Mouse (Mus musculus): Measurements from ENCODE around the gene Tcp10c. TPM values are rescaled to one million over a fixed set of nuclear protein-coding genes. Genes with fewer than 3 reads are reported as not detected.
"Not testable (repeated sequence)": the region's sequence is repeated elsewhere in the genome, so short reads cannot be mapped to it uniquely, and the experiment has no call there.

The Tcp10c gene
- not detected for total RNA-seq (2021)
- long read RNA-seq, experiment 1, result 0 reads
- long read RNA-seq, experiment 2, result 0 reads

DNA sequence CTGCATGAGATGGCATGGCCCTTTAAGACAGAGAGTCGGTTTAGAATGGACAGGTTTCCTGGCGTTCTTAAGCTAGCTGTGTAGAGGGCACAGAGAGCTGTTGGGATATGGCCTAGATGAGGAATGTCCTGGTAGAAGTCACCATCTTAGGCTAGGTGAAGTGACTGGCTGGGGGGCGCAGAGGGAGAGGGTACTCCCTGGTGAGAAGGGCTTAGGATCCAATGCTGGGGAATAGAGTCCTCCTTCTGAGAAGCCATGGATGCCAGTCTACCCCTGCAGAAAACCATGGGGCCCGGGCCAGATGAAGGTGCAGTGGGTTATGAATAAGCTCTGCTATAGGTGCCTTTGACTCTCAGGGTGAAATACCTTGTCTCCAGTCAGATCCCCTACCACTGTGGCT is at the start of gene Tcp10c:
TSS of gene Tcp10c (plus strand) at position 52 of the 400 bp plus-strand sequence.
- DNase-seq; intact Hi-C loops (cut with DNase I): not testable (repeated sequence)

DNA sequence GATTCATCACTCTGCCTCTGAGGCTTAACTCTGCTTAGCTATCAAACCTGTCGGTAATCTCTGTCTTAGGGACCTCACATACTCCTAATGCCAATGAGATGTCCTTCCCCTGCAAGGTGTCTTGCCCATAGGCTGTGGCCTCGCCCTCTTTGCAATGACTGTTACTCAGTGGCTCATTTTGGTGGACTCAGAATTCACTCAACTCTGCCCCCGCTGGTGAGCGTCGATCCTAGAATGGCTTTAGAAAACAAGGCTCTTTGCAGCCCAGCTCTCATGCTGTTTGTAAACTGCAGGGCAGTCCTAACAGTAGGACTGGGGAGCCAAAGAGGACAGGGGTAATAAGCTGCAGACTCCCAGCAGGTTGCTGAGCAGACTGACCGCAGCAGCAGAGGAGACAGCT is 46.5 kb upstream of the Tcp10c start:
- DNase-seq; intact Hi-C loops (cut with DNase I): not testable (repeated sequence)

DNA sequence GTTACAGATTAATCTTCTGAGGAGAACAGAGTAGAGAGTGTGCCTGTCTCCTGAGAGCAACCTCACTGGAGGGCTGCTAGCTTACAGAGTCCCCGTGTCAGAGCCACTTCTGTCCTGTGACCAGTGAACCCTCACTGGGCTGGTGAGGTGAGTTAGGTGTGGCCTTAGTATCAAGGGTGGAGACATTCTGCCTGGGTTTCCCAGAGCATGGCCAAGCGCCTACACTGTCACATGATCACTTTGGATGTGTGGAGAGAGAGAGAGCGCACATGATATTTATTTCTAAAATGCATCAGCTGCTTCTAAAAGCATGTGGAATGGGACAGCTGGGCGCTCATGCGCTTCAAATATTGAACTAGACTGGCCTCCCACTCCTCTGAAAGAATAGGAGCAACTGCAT is 46.0 kb upstream of the Tcp10c start:
- intact Hi-C loops (cut with DNase I); DNase-seq: not testable (repeated sequence)

DNA sequence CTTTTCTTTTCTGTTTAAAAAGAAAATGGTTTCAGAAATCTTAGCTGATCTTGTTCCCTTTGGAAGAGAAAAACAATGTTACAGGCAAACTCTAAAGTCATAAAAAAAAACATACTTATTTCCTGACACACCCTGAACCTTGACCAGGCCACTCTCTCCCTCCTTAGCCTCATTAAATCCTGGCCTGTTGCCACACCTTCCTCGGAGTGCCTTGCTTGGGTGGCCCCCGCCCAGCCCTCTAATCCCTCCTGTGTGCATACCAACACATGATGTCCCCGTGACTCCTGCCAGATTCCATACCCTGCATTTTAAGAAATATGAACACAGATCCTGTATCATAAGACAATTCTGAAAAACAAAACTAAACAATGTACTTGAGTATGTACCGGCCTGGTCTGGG is 45.6 kb upstream of the Tcp10c start:
- intact Hi-C loops (cut with DNase I); DNase-seq: not testable (repeated sequence)

DNA sequence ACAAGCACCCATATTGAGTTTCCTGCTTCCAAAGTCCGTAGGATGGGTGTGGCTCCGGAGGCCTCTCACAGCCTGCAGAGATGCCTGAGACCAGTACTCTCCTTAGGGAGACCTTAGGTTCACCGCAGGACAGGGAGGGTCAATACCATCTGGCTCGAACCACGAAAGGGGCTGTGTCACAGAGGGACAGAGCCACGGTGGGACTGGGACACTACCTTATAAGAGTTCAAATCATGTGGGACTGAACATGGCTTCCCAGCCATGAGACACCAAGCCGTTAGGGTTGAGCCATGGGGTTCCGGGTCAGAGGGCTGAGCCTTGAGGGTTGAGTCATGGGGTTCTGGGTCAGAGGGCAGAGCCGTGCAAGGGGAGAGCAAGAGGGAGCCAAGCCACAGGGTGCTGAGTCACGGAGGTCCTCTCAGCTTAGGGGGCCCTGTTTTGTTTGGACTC is 45.2 kb upstream of the Tcp10c start:
- intact Hi-C loops (cut with DNase I); DNase-seq: not testable (repeated sequence)

DNA sequence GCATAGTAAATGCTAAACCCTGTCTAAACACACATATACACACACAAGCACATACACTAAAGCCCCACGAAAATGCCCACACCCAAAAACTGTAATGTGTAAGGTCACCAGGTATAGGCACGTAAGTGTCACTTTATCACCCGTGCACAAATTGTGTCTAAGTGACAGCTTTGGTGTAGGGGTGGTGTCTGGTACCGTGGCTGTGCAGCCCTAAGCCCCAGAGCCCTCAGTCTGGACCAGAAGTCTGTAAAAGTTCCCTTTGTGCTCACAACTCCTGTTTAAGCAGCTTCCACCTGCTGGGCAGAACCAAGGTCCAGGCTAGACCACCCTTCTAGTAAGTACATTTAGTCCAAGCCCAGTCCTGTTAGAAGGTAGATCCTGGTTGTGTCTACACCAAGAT is 24.4 kb upstream of the Tcp10c start:
- DNase-seq; intact Hi-C loops (cut with DNase I): not testable (repeated sequence)

DNA sequence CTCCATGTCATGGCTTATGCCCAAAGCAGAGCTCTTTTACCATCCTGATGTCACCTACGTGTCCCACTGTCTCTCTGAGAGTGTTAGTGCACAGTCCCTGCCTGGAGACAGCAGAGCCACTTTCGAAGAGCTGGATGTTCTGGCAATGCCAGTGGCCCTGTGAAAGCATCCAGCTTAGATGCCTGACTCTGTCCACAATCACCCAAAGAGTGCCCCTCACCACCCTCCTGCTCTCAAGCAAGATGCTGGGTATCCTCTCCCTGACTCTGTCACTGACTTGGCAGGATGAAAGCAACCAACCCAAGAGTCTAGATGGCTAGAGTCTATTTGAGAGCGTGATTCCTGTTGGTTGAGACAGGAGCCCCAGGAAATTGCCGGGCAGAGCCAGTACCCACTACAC is 23.2 kb upstream of the Tcp10c start:
- intact Hi-C loops (cut with DNase I); DNase-seq: not testable (repeated sequence)

DNA sequence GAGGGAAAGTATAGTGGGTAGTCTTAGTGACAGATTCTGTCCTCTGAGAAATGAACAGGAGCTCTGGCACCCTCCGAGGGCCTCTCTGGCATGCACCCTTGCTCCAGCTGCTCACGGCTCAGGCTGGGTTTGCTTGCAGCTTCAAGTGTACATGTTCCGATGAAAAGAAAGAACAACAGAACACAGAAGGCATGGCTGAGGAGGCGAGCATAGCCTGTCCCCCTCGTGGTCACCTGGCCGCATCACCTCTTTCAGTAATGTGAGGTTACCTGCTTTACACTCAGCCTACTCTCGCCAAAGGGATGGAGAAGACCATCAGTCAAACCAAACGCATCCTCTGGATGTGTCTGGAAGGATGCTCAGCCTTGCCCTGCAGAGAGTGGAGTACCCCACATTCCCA is 21.9 kb upstream of the Tcp10c start:
- DNase-seq; intact Hi-C loops (cut with DNase I): not testable (repeated sequence)

DNA sequence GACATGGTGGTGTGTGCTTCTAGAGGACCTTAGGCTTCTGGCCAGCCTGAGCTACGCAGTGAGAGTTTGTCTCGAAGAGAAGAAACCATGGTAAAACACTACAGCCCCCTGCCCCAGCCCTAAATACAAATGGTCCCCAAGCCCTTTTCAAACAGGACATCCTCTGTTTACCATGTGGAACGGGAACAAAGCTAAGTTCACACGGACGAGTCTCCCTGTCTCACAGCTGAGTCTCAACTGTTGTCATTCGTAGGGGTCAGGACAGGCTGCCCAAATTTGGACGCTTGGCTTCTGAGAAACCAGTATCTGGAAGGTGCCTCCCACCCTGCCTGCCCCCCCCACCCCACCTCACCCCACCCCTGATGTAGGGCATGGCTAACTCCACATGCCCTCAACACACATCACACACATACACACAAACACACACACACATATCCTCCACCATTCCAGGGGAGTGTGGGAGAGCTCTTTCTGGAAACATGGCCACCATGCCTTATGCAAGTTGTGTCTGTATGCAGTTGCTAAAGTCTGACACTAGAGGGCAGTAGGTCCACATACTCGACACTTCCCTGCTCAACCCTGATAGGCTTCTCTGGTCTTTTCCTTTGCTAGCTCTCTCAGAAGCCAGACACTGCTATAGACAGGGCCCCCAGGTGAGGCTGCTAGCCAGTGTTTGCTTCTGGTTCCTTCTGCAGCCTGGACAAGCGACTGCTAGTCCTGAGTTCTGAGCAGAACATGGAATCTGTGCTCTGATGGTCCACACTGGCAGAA is 17.2 kb upstream of the Tcp10c start:
- intact Hi-C loops (cut with DNase I); DNase-seq: not testable (repeated sequence)

DNA sequence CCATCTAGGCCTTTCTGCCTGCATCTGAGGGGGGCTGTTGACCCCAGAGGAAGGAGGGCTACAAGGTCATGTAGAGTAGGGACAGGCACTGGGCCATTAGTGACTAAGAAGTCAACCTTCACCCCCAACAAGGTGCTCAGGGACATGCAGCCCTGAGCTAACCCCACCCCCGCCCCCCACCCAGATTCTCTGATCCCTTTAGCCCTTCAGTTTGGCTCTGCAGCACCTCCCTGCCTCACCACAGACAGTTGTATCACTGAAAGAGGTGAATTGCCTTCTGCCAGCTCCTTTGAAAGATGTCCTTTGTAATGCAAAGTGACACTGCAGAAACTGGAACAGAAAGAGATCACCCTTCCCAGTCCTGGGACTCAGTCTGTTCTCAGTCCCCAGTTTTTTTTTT is 16.4 kb upstream of the Tcp10c start:
- DNase-seq; intact Hi-C loops (cut with DNase I): not testable (repeated sequence)

DNA sequence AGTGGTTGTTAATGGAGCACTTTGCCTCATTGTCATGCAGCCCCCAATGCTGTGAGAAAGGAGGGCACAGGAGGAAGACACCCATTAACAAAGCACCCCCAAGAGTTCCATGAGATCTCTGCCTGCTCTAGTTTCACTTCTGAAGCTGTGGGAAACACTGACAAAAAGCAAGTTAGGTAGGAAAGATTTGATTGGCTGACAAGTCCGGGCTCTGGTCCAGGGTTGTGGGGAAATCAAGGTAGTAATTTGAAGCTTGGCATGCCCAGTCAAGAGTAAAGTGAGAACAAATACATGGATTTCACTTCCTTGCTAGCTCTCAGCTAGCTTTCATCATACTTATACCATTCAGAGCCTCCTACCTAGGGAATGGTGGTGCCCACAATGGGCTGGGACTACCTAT is 14.3 kb upstream of the Tcp10c start:
- intact Hi-C loops (cut with DNase I); DNase-seq: not testable (repeated sequence)

DNA sequence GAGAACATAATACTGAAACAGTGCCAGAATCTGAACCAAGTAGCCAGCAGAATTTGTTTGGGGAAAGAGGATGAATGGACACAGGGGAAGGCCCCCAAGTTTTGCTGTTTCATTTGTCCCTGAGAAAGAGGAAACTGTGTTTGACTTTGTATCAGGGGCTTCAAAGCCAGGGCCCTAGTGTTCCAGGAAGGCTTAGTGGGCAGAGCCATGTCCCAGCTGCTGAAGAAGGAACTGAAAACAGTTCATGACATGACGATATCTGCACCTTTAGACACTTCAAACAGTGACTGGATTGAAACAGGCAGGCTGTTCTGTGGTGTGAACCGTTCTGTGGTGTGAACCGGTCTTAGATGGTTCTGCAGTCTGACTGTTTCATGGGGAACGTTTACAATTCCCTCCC is 8.4 kb upstream of the Tcp10c start:
- DNase-seq; intact Hi-C loops (cut with DNase I): not testable (repeated sequence)

DNA sequence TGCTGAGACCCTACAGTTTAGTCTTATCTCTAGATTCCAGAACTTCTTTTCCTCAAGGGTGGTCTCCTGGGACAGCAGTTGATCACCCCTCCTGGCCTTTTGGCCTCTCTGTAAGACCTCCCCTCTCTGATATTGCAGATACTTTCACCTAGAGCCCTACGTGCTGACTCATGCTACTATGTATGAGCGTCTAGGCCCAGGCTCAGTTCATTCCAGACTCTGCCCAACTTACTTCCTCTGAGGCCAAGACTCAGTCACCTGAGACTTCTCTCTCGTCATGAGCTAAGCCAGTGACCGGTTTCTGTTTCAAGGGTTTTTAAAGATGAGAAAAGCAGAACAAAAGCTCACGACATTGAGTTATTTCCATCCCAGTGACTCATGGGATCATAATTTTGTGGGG is 4.8 kb upstream of the Tcp10c start:
- DNase-seq; intact Hi-C loops (cut with DNase I): not testable (repeated sequence)

DNA sequence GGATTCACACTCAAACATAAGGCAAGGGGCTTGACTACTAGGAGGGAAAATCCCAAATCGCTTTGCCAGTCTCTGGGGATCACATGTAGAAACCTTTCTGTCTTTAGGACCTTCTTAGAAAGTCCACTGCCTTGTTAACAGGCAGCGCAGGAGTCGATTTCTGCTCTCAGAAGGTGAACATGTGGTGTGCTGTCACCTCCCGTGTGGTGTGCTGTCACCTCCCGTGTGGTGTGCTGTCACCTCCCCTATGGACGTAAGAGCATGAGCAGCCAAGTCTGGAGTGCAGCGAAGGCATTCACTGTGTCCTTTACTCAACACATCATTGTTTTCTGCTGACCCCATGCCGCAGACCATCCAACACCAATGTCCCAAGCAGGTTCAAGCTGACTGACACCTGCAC is 1.1 kb upstream of the Tcp10c start:
- DNase-seq; intact Hi-C loops (cut with DNase I): not testable (repeated sequence)

DNA sequence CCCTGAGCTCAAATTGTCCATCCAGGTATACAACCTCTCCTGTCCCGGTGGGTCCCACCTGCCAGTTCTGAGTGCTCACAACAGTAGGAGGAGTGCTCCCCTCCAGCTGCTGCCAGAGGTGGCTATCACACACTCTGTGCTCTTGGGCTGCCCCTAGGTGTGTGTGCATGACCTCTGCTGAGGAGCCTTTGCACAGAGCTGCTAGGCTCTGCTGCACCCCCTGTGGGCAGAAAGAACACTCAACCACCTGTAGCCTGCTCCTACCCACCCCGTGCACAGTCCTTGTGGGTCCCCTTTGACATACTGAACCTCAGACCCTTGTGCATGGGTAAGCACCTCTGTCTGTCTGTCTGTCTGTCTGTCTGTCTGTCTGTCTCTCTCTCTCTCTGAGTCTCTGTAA is 8.1 kb downstream of the Tcp10c start:
- DNase-seq; intact Hi-C loops (cut with DNase I): not testable (repeated sequence)

DNA sequence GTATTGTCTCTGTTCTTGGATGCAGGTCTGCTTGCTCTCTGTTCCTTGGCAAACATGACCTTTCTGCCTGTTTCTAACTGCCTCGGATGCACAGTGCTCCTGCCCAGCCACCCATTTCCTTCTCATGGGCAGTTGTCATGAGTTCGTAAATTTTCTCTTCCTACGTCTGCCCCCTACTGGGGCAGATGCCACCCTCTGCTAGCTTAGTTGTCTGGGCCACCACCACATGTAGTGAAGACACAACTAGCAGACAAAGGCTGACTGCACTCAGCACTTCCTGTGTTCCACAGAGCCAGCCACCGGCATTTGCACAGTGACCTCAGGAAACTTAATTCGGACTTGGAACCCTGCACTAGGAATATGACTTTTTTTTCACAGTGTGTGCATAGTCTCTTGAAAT is 9.4 kb downstream of the Tcp10c start:
- intact Hi-C loops (cut with DNase I), result not testable (repeated sequence)

DNA sequence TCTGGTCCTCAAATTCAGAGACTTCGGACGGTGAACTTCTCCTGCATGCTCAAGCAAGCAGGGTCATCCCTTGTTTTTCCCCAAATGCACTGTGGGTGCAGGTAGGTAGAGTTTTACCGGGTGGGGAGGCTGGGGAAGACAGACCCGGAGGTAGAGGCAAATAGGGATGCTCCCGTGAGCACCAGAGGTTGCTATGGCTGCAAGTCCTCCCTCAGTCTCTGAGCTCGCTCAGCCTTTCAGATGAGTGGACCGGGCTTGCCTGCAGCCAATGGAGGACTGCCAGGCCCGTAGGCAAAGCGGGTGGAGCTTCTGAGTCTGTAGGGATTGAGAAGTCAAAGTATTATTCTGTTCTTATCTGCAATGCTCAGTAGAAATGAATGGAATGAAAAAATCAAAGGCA is 9.8 kb downstream of the Tcp10c start:
- intact Hi-C loops (cut with DNase I); DNase-seq: not testable (repeated sequence)

More for the DNA sequence above, 9.4 kb downstream of the Tcp10c start:
- DNase-seq, result not testable (repeated sequence)

DNA sequence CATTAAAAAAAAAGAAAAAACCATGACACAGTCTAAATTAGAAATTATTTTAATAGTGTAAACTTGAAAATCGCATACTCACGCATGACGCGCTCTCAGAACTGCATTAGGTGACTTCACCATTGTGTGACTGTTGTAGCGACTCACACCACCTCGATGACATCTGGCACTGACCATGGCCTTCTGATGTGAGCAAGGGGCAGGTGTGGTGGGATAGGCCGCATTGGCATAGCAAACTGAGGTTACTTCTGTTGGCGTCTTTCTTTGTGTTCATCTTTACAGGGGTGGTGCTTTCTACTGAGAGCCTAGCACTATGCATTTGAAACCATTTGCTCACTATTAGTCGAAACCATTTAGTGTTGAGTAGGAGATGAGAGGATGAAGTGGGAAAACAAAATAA is 12.8 kb downstream of the Tcp10c start:
- DNase-seq; intact Hi-C loops (cut with DNase I): not testable (repeated sequence)

DNA sequence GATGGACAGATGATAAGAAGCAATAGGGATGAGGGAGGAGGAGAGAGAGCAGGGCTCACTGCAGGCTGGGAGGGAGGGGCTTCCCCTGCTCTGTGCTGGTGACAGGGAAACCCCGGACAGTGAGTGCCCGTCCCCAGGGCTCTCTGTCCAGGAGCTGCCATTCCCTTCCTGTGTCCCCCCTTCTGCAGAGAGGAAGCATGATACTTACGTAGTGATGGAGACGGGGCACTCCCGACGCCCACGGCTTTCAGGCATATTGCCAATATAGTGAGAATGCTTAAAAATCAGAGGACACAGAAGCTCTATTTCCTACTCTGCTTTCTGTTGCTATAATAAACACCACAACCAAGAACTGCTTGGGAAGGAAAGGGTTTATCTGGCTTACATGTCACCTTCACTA is 14.3 kb downstream of the Tcp10c start:
- DNase-seq; intact Hi-C loops (cut with DNase I): not testable (repeated sequence)

DNA sequence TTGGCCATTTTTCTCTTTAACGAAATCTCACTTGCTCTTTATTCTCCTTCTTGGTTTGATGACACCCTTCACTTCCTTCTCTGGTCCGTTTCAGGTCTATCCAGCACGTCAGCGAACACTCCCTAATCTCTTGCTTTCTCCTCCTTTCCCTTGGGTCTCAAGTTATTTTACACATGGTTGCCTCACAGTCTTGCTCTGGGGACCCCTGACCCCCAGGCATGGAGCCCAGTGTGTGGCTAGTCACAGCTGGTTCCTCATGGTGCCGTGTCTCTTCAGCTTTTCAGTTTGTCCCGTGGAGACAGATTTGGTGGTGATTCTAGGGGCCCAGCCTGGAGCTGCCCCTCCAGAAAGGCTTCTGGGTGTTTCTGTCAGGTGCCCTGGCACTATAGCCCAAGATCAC is 16.4 kb downstream of the Tcp10c start:
- DNase-seq; intact Hi-C loops (cut with DNase I): not testable (repeated sequence)

DNA sequence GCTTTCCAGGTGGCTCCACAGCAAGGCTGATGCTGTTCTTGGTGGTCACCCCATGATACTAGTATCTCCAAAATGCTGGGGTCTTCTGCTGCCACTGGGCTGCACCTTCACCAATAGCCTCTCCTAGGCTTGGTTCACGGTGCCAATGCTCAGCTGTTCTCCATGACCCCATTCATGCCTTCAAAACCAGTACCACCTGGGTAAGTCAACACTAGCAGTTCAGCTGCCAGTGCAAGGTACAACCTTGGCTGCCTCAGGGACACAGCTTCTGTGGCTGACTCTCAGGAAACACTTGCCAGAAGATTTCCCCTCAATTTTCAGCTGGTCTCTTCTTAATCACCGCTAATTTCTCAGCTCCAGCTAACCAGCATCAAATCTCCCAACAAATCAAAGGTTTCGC is 24.0 kb downstream of the Tcp10c start:
- intact Hi-C loops (cut with DNase I); DNase-seq: not testable (repeated sequence)

Data from gastrocnemius, postnatal 36 days (tissue).